Mouse (Mus musculus) midbrain, embryonic 16.5 days (tissue): ENCODE data around the gene Teddm2. TPM values are rescaled to one million over a fixed set of nuclear protein-coding genes. Genes with fewer than 3 reads are reported as not detected.

ENCODE experiments used
- ATAC-seq: fragments of 200-750 bp; cut with Nextera tagmentation; 2 replicates; pipeline ENCODE4 v1.8.0; 2017; ENCODE audit warnings: moderate TSS enrichment
- H3K27ac ChIP-seq: fragments of 300-500 bp; sonication (generic); 2 replicates; pipeline ENCODE4 v1.5.1; 2014; ENCODE audit warnings: mild to moderate bottlenecking, low read length, mixed read lengths
- H3K27me3 ChIP-seq: fragments of 300-500 bp; sonication (generic); 2 replicates; pipeline ENCODE4 v1.6.1; 2014; ENCODE audit warnings: low read depth, low read length, mixed read lengths; ENCODE audit not compliant: control insufficient read depth, insufficient read depth
- H3K36me3 ChIP-seq: fragments of 300-500 bp; sonication (generic); 2 replicates; pipeline ENCODE4 v1.6.1; 2014; ENCODE audit warnings: mild to moderate bottlenecking, low read length, moderate library complexity, mixed read lengths; ENCODE audit not compliant: control insufficient read depth, insufficient read depth
- H3K4me1 ChIP-seq: fragments of 300-500 bp; sonication (generic); 2 replicates; pipeline ENCODE4 v1.6.1; 2014; ENCODE audit warnings: mild to moderate bottlenecking, low read length, mixed read lengths; ENCODE audit not compliant: control insufficient read depth, insufficient read depth
- H3K4me2 ChIP-seq: fragments of 300-500 bp; sonication (generic); 2 replicates; pipeline ENCODE4 v1.6.1; 2014; ENCODE audit warnings: mild to moderate bottlenecking, low read length, mixed read lengths
- H3K4me3 ChIP-seq: fragments of 300-500 bp; sonication (generic); 2 replicates; pipeline ENCODE4 v1.5.1; 2014; ENCODE audit warnings: low read depth, mild to moderate bottlenecking, low read length, moderate library complexity, mixed read lengths
- H3K9ac ChIP-seq: fragments of 300-500 bp; sonication (generic); 2 replicates; pipeline ENCODE4 v1.6.1; 2014; ENCODE audit warnings: low read depth, low read length, mixed read lengths
- H3K9me3 ChIP-seq: fragments of 300-500 bp; sonication (generic); replicated peaks from 2 replicates; pipeline ENCODE4 v1.6.1; 2014; ENCODE audit warnings: mild to moderate bottlenecking, low read length, mixed read lengths; ENCODE audit not compliant: control insufficient read depth, poor library complexity, severe bottlenecking
- WGBS: fragments of 180-500 bp; shearing (Covaris S2); extraction: QIAGEN DNeasy Blood & Tissue Kit; methylation state at CpG from one replicate; pipeline ENCODE4 v1.1.7; 2014; 5-methylcytosine and 5-hydroxymethylcytosine counted together
- polyA plus RNA-seq: library from polyadenylated mRNA; unstranded; fragments of >200 nt; fragmentation: Nextera tagmentation; extraction: Ambion mirVana; gene quantifications from 2 replicates; pipeline ENCODE4 v1.2.1, GENCODE M21; 2015

Teddm2 gene
- polyA plus RNA-seq, 1 experiment from 2014 or later = 1.3 TPM

GRCm38 (mm10) chr1:153924395-153925385 lies 24.7 kb upstream of the Teddm2 start:
- no peak overlapping the region for H3K4me2 ChIP-seq
- no peaks in the 10 kb centered on the region for H3K36me3 ChIP-seq
- H3K27ac ChIP-seq = no peak overlapping the region
- 90% methylated on average over 6 of the region's 6 CpGs for WGBS
- no peaks in the 10 kb centered on the region for H3K9me3 ChIP-seq
- no peak overlapping the region for H3K4me3 ChIP-seq
- no peak for ATAC-seq
- no peak overlapping the region for H3K9ac ChIP-seq
- H3K4me1 ChIP-seq = no peaks in the 10 kb centered on the region
- H3K27me3 ChIP-seq = no peaks in the 10 kb centered on the region

- Histone ChIP-seq H3K9ac (no peak overlapping the region), H3K4me2 (no peak overlapping the region), H3K4me3 (no peak overlapping the region), H3K27ac (no peak overlapping the region), H3K4me1 (no peaks in the 10 kb centered on the region), H3K9me3 (no peaks in the 10 kb centered on the region), H3K27me3 (no peaks in the 10 kb centered on the region), H3K36me3 (no peaks in the 10 kb centered on the region)
- 59% methylated on average over 5 of the region's 5 CpGs for WGBS
- ATAC-seq = no peak
Observed at GRCm38 (mm10) chr1:153922571-153923021, 22.6 kb upstream of the Teddm2 start.

- Histone ChIP-seq H3K4me3 (no peak overlapping the region), H3K9me3 (no peaks in the 10 kb centered on the region), H3K9ac (no peak overlapping the region), H3K4me2 (no peak overlapping the region), H3K4me1 (no peaks in the 10 kb centered on the region), H3K27me3 (no peaks in the 10 kb centered on the region), H3K36me3 (no peaks in the 10 kb centered on the region), H3K27ac (no peak overlapping the region)
- 95% methylated on average over 3 of the region's 3 CpGs for WGBS
- no peak for ATAC-seq
Observed at GRCm38 (mm10) chr1:153921642-153922041, 21.6 kb upstream of the Teddm2 start.

DNA sequence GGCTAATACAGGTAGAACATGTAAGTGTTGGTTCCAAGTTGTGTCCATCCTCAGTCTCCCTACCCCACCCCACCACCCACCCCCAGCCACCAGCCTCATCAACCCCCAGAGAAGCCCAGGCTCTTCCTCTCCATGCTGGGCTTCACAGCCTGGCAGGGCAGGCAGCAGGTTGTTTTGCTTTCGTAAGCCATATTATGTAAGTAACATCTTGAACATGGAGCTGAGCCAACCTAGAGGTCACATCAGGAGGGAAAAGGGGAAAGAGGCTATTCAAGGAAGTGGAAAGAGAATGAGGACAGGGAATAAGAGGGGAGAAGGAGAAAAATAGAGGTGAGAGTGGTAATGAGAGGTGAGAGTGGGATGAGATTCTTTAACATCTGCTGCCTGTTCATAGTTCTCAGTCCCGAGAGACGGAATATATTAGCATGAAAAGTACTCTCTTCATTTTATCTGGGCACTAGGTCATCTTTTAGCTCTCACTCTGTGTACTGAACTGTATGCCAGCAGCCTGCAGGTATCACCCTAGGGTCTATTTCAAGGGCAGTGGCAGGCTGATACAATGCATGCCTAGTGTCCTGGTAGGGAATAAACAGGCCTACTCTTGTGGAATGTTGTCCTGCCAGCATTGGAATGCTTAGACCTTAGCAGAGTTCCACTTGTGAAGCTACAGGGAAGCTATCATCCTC lies 18.6 kb upstream of the Teddm2 start:
- Histone ChIP-seq H3K27me3 (no peaks in the 10 kb centered on the region), H3K27ac (no peak overlapping the region), H3K4me2 (no peak overlapping the region), H3K4me1 (no peaks in the 10 kb centered on the region), H3K9ac (no peak overlapping the region), H3K9me3 (no peaks in the 10 kb centered on the region), H3K4me3 (no peak overlapping the region), H3K36me3 (no peaks in the 10 kb centered on the region)
- ATAC-seq = no peak
- WGBS = 71% methylated on average over 3 of the region's 3 CpGs

DNA sequence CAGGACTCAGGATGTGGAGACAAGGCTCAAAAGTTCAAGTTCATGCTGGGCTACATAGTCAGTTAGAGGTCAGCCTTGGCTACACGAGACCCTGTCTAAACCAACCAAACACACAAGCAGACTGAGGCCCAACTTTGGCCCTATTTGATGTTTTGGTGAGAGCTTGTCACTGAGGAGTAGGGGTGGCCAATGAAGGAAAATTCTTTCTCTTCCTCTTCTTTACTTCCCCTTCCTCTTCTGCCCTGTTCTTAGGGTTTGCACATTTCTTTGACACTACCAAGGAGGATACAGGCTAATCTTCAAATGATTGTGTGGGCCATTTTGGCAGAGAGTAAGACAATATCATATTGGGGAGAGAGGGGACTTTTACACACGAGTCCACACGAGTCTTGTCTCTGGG lies 13.8 kb upstream of the Teddm2 start:
- no peak for ATAC-seq
- H3K27ac ChIP-seq = no peak overlapping the region
- 79% methylated on average over 3 of the region's 3 CpGs for WGBS

GRCm38 (mm10) chr1:153911276-153911795 lies 11.3 kb upstream of the Teddm2 start:
- peaks cover 29% of the 10 kb centered on the region for H3K36me3 ChIP-seq
- no peak for ATAC-seq
- no peaks in the 10 kb centered on the region for H3K9me3 ChIP-seq
- WGBS = 88% methylated on average over 6 of the region's 6 CpGs
- H3K4me1 ChIP-seq = no peaks in the 10 kb centered on the region
- no peak overlapping the region for H3K4me2 ChIP-seq
- no peak overlapping the region for H3K4me3 ChIP-seq
- H3K27ac ChIP-seq = no peak overlapping the region
- no peak overlapping the region for H3K9ac ChIP-seq
- no peaks in the 10 kb centered on the region for H3K27me3 ChIP-seq

More for the DNA sequence above, 13.8 kb upstream of the Teddm2 start:
- no peaks in the 10 kb centered on the region for H3K9me3 ChIP-seq
- H3K9ac ChIP-seq = no peak overlapping the region
- H3K27me3 ChIP-seq = no peaks in the 10 kb centered on the region
- peaks cover 10% of the 10 kb centered on the region for H3K36me3 ChIP-seq
- H3K4me1 ChIP-seq = no peaks in the 10 kb centered on the region
- no peak overlapping the region for H3K4me3 ChIP-seq
- H3K4me2 ChIP-seq = no peak overlapping the region

GRCm38 (mm10) chr1:153910423-153910822 lies 10.4 kb upstream of the Teddm2 start:
- Histone ChIP-seq H3K4me3 (no peak overlapping the region), H3K36me3 (peaks cover 34% of the 10 kb centered on the region), H3K4me1 (no peaks in the 10 kb centered on the region), H3K9me3 (no peaks in the 10 kb centered on the region), H3K27me3 (no peaks in the 10 kb centered on the region), H3K4me2 (no peak overlapping the region), H3K27ac (no peak overlapping the region), H3K9ac (no peak overlapping the region)
- WGBS = 92% methylated on average over 5 of the region's 5 CpGs
- ATAC-seq = no peak

DNA sequence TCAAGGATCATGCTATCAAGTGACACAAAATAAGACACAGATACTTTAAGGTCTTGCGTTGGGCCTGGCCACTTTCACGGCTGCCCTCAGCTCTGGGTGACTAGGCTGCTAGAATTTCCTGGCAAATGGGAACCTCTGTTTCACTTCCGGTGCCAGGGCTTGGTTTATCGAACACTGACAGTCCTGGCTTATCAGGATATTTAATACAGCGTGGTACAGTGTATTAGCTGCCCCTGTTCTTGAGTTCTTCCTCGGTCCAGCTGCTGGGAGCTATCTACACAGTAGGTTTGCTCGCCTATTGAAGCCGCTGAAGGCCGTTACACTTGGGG lies 9.9 kb upstream of the Teddm2 start:
- no peak overlapping the region for H3K27ac ChIP-seq

More for the DNA sequence above, 9.9 kb upstream of the Teddm2 start:
- Histone ChIP-seq H3K27me3 (no peaks in the 10 kb centered on the region), H3K36me3 (peaks cover 39% of the 10 kb centered on the region), H3K4me1 (no peaks in the 10 kb centered on the region), H3K9me3 (no peaks in the 10 kb centered on the region), H3K4me2 (no peak overlapping the region), H3K9ac (no peak overlapping the region), H3K4me3 (no peak overlapping the region)
- WGBS = 93% methylated on average over 9 of the region's 9 CpGs
- no peak for ATAC-seq
